Mouse (Mus musculus): ENCODE measurements at regions not wholly inside any gene's neighbourhood (a gene's known extent, or its start where the extent isn't known, plus 50 kb on each side); places are given as distances from the start of the nearest gene placed in this dataset.

- no peak for DNase-seq (ENCODE audit: low read depth)
These were observed 166.6 kb upstream of the Chrm3 start for GRCm38 (mm10) chr13:10527251-10527650.

GRCm38 (mm10) chr13:10526470-10527207, 166.0 kb upstream of the Chrm3 start:
- DNase-seq (ENCODE audit: low read depth) = no peak

DNA sequence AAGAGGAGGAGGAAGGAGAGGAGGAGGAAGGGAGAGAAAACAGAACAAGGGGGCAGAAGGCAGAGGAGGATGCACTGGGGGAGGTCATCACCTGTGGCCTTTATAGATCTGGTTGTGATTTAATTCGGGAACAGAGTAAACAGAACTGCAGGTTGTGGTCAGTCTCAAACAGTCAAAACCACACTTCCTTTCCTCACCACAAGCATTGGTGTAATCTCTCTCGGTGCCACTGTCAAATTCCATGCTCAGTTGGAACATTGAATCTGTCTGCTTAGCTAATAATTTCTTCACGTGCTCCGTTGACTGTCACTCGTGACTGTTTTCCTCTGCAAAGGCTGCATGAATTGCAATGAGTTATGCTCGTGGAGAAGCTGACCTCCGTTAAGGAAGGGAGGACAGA, 143.6 kb upstream of the Chrm3 start:
- DNase-seq (ENCODE audit: low read depth) = no peak

DNA sequence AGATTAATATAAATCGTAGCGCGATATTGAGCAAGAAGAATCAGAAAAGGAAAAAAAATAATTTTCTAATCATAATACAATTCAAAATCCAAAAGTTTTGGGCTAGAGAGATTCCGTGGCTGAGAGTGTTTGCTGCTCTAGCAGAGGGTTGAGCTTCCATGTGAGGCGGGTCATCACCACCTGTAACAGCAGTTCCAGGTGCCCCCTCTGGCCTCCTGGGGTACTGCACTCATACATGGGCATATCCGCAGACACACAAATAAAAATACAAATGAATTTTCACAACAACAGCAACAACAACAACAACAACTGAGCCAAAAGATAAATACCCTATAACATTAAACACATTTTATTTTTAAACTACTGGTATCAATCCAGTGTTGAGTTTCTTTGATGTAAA, 94.7 kb upstream of the Chrm3 start:
- no peak for DNase-seq (ENCODE audit: low read depth)

GRCm38 (mm10) chr13:10454667-10455066, 94.0 kb upstream of the Chrm3 start:
- DNase-seq (ENCODE audit: low read depth) = no peak

- peak; percentile 1 for DNase-seq (ENCODE audit: low read depth)
These were observed 90.4 kb upstream of the Chrm3 start for GRCm38 (mm10) chr13:10451057-10451456.

GRCm38 (mm10) chr13:10449502-10449901, 88.9 kb upstream of the Chrm3 start:
- DNase-seq (ENCODE audit: low read depth) = no peak

DNA sequence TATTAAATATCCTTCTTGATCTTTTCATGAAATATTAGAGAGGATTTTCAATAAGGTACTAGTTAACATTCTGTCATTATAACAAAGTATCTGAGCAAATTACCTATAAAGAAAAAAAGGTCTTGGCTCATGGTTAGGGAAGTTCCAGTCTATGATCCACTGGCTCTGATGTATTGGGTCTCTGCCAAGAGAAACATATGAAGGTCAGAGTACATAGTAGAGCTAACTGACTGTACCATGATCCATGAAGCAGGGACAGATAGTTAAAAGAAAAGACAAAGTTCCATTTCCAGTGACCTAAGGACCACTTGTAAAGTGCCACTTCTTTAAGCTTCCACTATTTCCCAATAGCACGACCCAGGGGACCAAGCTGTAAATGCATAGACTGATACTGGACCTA, 87.2 kb upstream of the Chrm3 start:
- DNase-seq (ENCODE audit: low read depth) = no peak

DNA sequence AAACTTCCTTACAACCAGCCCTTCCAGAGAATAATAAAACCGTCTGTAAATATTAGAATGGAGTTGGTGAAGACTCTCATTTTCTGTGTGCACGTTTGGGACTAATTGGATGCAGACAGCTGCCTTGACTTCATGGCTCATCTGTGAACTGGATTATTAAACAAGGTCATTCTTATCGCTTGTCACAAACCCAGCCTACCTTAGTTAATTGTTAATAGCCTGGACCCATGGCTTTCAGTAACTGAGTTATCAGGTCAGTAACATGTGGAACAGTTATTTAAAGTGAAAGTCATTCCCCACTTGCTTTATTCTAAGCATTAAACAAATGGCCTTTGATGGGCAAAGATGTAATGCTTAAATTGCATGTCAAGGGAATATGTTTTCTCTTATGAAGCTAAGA, 85.0 kb upstream of the Chrm3 start:
- no peak for DNase-seq (ENCODE audit: low read depth)

Measured in NIH3T3 (cell line).